Mouse (Mus musculus) v-Abl transformed pro-B cells (cell line): ENCODE data around the gene Relb.

Experiments
- in situ Hi-C, 2 experiments: fragments of 400-800 bp; cut with MboI; formaldehyde crosslinking; loops; one replicate each; pipeline ENCODE4 v1.15.1; 2025; ENCODE audit not compliant: unreplicated experiment in 2 of 2

Gene Relb

GRCm38 (mm10) chr7:19561765-19562642, 67.2 kb downstream of the Relb start:
- in situ Hi-C loops = no loop called here

GRCm38 (mm10) chr7:19561431-19561764, 67.8 kb downstream of the Relb start:
- in situ Hi-C loops = no loop called here

GRCm38 (mm10) chr7:19560491-19561260, 68.6 kb downstream of the Relb start:
- in situ Hi-C loops = no loop called here

- in situ Hi-C loops = no loop called here
These were observed 70.3 kb downstream of the Relb start for GRCm38 (mm10) chr7:19558965-19559364.

GRCm38 (mm10) chr7:19557982-19558900, 71.0 kb downstream of the Relb start:
- in situ Hi-C loops = no loop called here

- in situ Hi-C loops = no loop called here
These were observed 72.2 kb downstream of the Relb start for GRCm38 (mm10) chr7:19557086-19557485.
